In the genomic region with DNA sequence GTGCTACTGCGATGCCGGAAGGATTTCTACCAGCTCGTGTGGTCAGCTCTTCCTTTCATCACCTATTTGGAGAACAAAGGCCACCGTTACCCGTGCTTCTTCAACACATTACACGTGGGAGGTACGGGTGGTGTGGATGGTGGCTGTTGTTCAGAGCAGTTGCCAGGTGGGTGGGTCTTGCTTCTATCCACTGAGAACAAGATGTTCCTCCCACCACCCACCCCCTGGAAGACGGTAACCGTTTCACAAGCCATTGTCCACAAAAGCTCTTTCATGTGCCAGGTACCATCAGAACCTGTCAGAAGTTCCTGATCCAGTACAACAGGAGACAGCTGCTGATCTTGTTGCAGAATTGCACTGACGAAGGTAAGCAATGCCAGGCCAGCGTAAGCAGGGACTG, we compare ENCODE assay signal across 18 mouse cellular contexts. TPM values are rescaled to one million over a fixed set of nuclear protein-coding genes. Genes with fewer than 3 reads are reported as not detected.
A peak's percentile ranks its signal among the peaks of the same experiment; 100 is the strongest.
DNase-seq lines count a peak whose midpoint lies in the region.
"Had no signal": no experiment of that assay in that cellular context is flagged by ENCODE, and none has a peak within 500 bp of the region (broad histone marks: within the 10 kb centered on the region; RNA-seq: fewer than 3 reads in every experiment).

No protein-coding gene starts in this region.

- peak; percentile 74 for DNase-seq in heart, adult 11 months
- no peak for DNase-seq in heart, adult 8-10 months (ENCODE audit: low spot score)
- DNase-seq in layer of hippocampus, postnatal 10 days (ENCODE audit: low spot score in 2 of 2): peak; percentile 18 to 28
- DNase-seq in layer of hippocampus, postnatal 25 days (ENCODE audit: extremely low spot score in 1 of 2, low spot score in 1 of 2): no peak
- DNase-seq in right cerebral cortex, adult 18-20 months: peak; percentile 57
- DNase-seq in right cerebral cortex, postnatal 4 days: no peak
- DNase-seq in fat pad, adult 2 months (ENCODE audit: extremely low read depth, low read depth, low spot score): peak; percentile 85
- DNase-seq in adrenal gland, postnatal 10 days: no peak
- DNase-seq: adrenal gland, postnatal 25 days; cerebellum, adult 18-20 months; cerebellum, postnatal 25 days; gastrocnemius, adult 2 months; kidney, adult 8-10 months; kidney, postnatal 4 days; lung, embryonic 14.5 days; lung, postnatal 14 days; thymus, adult 2 months; thymus, postnatal 36 days had no signal

RNA-seq across cellular contexts. Expression of gene Pop5, which starts 4.6 kb away (rescaled TPM):
- 10 to 100 TPM; 26.6 to 35.1 (median 32.8) TPM for total RNA-seq in heart, adult 8-10 months (2022)
- total RNA-seq in layer of hippocampus, postnatal 10 days (2021): 10 to 100 TPM; 51.1 to 61.8 TPM
- total RNA-seq in layer of hippocampus, postnatal 25 days (2021): 100 to 1,000 TPM in 1 of 2 experiments, 10 to 100 TPM in 1; 83.7 to 108 TPM
- total RNA-seq in adrenal gland, postnatal 10 days (2021): 10 to 100 TPM; 86.6 to 97.6 TPM

RNA-seq across cellular contexts. Expression of gene Rnf10, which starts 32.5 kb away (rescaled TPM):
- total RNA-seq in heart, adult 8-10 months (2022): 100 to 1,000 TPM; 355 to 414 (median 370) TPM
- total RNA-seq in layer of hippocampus, postnatal 10 days (2021): 100 to 1,000 TPM; 259 to 316 TPM
- total RNA-seq in layer of hippocampus, postnatal 25 days (2021): 100 to 1,000 TPM; 252 to 257 TPM
- 100 to 1,000 TPM; 228 to 254 TPM for total RNA-seq in adrenal gland, postnatal 10 days (2021)

RNA-seq across cellular contexts. Expression of gene Coq5, which starts 39.3 kb away (rescaled TPM):
- 100 to 1,000 TPM; 138 to 171 (median 161) TPM for total RNA-seq in heart, adult 8-10 months (2022)
- 10 to 100 TPM; 39.0 to 42.8 TPM for total RNA-seq in layer of hippocampus, postnatal 10 days (2021)
- total RNA-seq in layer of hippocampus, postnatal 25 days (2021): 10 to 100 TPM; 38.5 to 42.8 TPM
- 100 to 1,000 TPM in 1 of 2 experiments, 10 to 100 TPM in 1; 90.7 to 114 TPM for total RNA-seq in adrenal gland, postnatal 10 days (2021)

RNA-seq across cellular contexts. Expression of gene Cabp1, which starts 46.0 kb away (rescaled TPM):
- 1 to 10 TPM; 1.7 to 2.6 (median 1.9) TPM for total RNA-seq in heart, adult 8-10 months (2022)
- 10 to 100 TPM; 78.5 to 79.5 TPM for total RNA-seq in layer of hippocampus, postnatal 10 days (2021)
- 100 to 1,000 TPM; 118 to 121 TPM for total RNA-seq in layer of hippocampus, postnatal 25 days (2021)
- total RNA-seq in adrenal gland, postnatal 10 days (2021): 1 to 10 TPM; 4.1 to 4.4 TPM

Comparison
In these comparisons a context has a peak if more than half of its experiments do, and no peak if none do; other contexts are left out.
1. DNase-seq: peak in heart, adult 11 months (single experiment), layer of hippocampus, postnatal 10 days (2 of 2), right cerebral cortex, adult 18-20 months (single experiment) and fat pad, adult 2 months (single experiment); none in heart, adult 8-10 months (single experiment), layer of hippocampus, postnatal 25 days (0 of 2), right cerebral cortex, postnatal 4 days (single experiment) and adrenal gland, postnatal 10 days (single experiment).